Mouse (Mus musculus) CH12.LX (cell line): ENCODE data around the gene Gse1.

Source experiments
- CTCF ChIP-seq, 2 experiments: IDR thresholded peaks in 1 of 2; conservative IDR thresholded peaks in 1 of 2; 2 replicates each; pipeline ENCODE4 v1.5.1; 2011 to 2012; ENCODE audit warnings: low read depth in 2 of 2, low read length in 2 of 2, improper control_type of control experiment in 1 of 2, inconsistent platforms in 1 of 2, mild to moderate bottlenecking in 1 of 2, moderate library complexity in 1 of 2
- E2F4 ChIP-seq: IDR thresholded peaks from 2 replicates; pipeline ENCODE4 v1.6.1; 2011; ENCODE audit warnings: low read depth, low read length, improper control_type of control experiment; ENCODE audit not compliant: insufficient replicate concordance
- GABPA ChIP-seq: IDR thresholded peaks from 2 replicates; pipeline ENCODE4 v1.6.1; 2012; ENCODE audit warnings: low read depth, low read length, improper control_type of control experiment, inconsistent platforms; ENCODE audit not compliant: insufficient replicate concordance
- JUND ChIP-seq: conservative IDR thresholded peaks from 2 replicates; pipeline ENCODE4 v1.6.1; 2011; ENCODE audit warnings: low read depth, low read length, improper control_type of control experiment
- MYC ChIP-seq: IDR thresholded peaks from 2 replicates; pipeline ENCODE4 v1.6.1; 2011; ENCODE audit warnings: low read depth, mild to moderate bottlenecking, improper control_type of control experiment, low read length
- NELFE ChIP-seq: IDR thresholded peaks from 2 replicates; pipeline ENCODE4 v1.6.1; 2011; ENCODE audit warnings: low read depth, low read length, improper control_type of control experiment
- POLR2A ChIP-seq: IDR thresholded peaks from 2 replicates; pipeline ENCODE4 v1.6.1; 2011; ENCODE audit warnings: low read depth, mild to moderate bottlenecking, improper control_type of control experiment, low read length
- ZNF384 ChIP-seq: IDR thresholded peaks from 2 replicates; pipeline ENCODE4 v1.6.1; 2012; ENCODE audit warnings: low read depth, low read length, improper control_type of control experiment, inconsistent platforms

DNA sequence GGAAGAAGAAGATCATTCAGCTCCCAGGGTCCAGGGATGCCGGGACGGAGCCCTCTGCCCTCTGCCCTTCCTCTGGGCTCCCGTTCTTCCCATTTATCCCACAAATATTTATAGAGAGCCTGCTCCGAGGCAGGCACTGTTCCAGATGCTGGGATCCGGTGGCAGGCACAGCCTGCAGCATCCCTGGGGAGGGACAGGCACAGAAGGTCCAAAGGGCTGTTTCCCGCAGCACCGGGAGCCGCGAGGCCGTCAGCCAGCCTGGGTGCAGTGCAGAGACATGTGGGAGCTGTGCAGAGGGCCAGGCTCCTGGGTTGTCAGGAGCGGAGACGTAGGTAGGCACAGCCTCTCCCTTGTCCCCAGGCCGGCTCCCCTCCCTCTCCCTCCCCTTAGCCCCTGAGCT is 4.7 kb downstream of the Gse1 start:
- TF ChIP-seq E2F4 = no peak
- TF ChIP-seq JUND = no peak
- no peak for TF ChIP-seq CTCF (conservative IDR thresholded peaks at IDR 0.05 in 1 of 2, IDR thresholded peaks at IDR 0.05 in 1 of 2; ENCODE audit: low read depth in 2 of 2, low read length in 2 of 2)
- no peak for TF ChIP-seq NELFE
- no peak for TF ChIP-seq POLR2A
- no peak for TF ChIP-seq GABPA
- no peak for TF ChIP-seq MYC
- no peak for TF ChIP-seq ZNF384
